Comparison of ENCODE assay signal across 17 mouse cellular contexts in genomic region chr9:110633882-110634281, GRCm38 (mm10).
"Had no signal": no experiment of that assay in that cellular context is flagged by ENCODE, and none has a peak within 500 bp of the region (broad histone marks: within the 10 kb centered on the region; RNA-seq: fewer than 3 reads in every experiment).

No protein-coding gene starts in this region.

- ATAC-seq: hindbrain, postnatal 0 days; midbrain, embryonic 15.5 days had no signal

- H3K27ac ChIP-seq: hindbrain, postnatal 0 days; kidney, embryonic 15.5 days; limb, embryonic 13.5 days; liver, embryonic 14.5 days; midbrain, embryonic 15.5 days; neural tube, embryonic 13.5 days had no signal

- H3K27me3 ChIP-seq: megakaryocyte, embryonic 14.5 days had no signal

- H3K9me3 ChIP-seq: kidney, embryonic 15.5 days; limb, embryonic 13.5 days; megakaryocyte, embryonic 14.5 days; midbrain, embryonic 15.5 days; neural tube, embryonic 13.5 days had no signal

- H3K36me3 ChIP-seq: limb, embryonic 13.5 days; midbrain, embryonic 15.5 days; neural tube, embryonic 13.5 days had no signal

- H3K4me3 ChIP-seq: kidney, embryonic 15.5 days; limb, embryonic 13.5 days; megakaryocyte, embryonic 14.5 days; midbrain, embryonic 15.5 days; neural tube, embryonic 13.5 days had no signal

- DNase-seq: kidney, adult 18-20 months; kidney, postnatal 36 days; left cerebral cortex, postnatal 4 days; lung, embryonic 14.5 days; lung, postnatal 10 days; lung, postnatal 4 days; retina, postnatal 1 day; right cerebral cortex, postnatal 25 days; thymus, adult 18-20 months; thymus, postnatal 25 days had no signal
